7 mouse cellular contexts compared by ENCODE assay signal in the genomic region with DNA sequence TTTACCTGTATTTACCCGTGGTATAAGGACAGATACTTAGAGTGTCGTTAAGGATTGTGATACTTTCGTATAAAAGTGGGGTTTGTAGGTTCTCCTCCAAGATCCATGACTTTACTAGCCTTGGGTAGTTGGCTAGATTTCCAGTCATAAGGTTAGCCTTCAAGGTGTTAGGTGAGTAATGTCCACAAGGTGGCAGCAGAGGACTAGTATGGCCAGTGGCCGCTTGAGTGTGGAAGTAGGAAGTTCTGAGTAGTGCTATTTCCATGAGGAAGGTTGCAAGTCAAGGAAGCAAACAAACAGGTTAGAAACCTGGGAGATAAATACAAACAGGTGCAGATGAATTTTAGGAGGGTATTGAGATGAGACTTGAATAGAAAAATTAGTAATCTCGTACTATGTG.
DNase-seq lines count a peak whose midpoint lies in the region; ATAC-seq and TF ChIP-seq lines count a peak whose summit lies in the region.

No protein-coding gene starts in this region.

- peak; percentile 58 to 91 for DNase-seq in adrenal gland, adult (ENCODE audit: inconsistent age in 2 of 2, low spot score in 1 of 2)
- peak; percentile 24 to 33 for DNase-seq in gastrocnemius, adult 8-10 months (ENCODE audit: low spot score in 2 of 2)
- peak; percentile 72 for DNase-seq in induced T-regulatory cell, adult 2 months (ENCODE audit: low read depth)
- DNase-seq in left cerebral cortex, adult 2 months (ENCODE audit: extremely low spot score in 1 of 2, low spot score in 2 of 2) = peak; percentile 67 to 76
- peak; percentile 55 for DNase-seq in right cerebral cortex, postnatal 25 days

- peak; percentile 95 for TF ChIP-seq CTCF in left cerebral cortex, adult 2 months (IDR thresholded peaks at IDR 0.05)

- intact Hi-C loops in left cerebral cortex, adult 2 months (cut with DNase I) = loop anchor here (10.0 kb wide), 1 partner anchor 277 kb away; no protein-coding TSS in a partner anchor

- 0 out of 2 replicates have a peak overlapping the region, but pooled peaks have one; percentile 5 for H3K4me3 ChIP-seq in left cerebral cortex, adult 2 months

- no peak overlapping the region for H3K27ac ChIP-seq in left cerebral cortex, adult 2 months

- peak; percentile 98 for ATAC-seq in common myeloid progenitor, adult 5-6 weeks (replicated peaks; ENCODE audit: low read depth, poor library complexity, severe bottlenecking)
- peak; percentile 95 for ATAC-seq in megakaryocyte-erythroid progenitor cell, adult 5-6 weeks (replicated peaks; ENCODE audit: low FRiP score, low TSS enrichment, poor library complexity, severe bottlenecking)
